Mouse (Mus musculus): ENCODE measurements around the gene Arpc1b. TPM values are rescaled to one million over a fixed set of nuclear protein-coding genes. Genes with fewer than 3 reads are reported as not detected.

Gene Arpc1b
- total RNA-seq, 2 experiments from 2014 or later = 23.0 to 25.1 TPM

GRCm38 (mm10) chr5:145140611-145141010 lies 26.6 kb downstream of the Arpc1b start:
- intact Hi-C loops (cut with DNase I) = loop anchor here (2.0 kb wide), 1 partner anchor 26 kb away; the partner anchor contains the start of genes Cpsf4 and Ptcd1
- DNase-seq (ENCODE audit: low spot score in 2 of 2) = no peak

GRCm38 (mm10) chr5:145147748-145148147 lies 33.7 kb downstream of the Arpc1b start:
- intact Hi-C loops (cut with DNase I) = no loop called here
- DNase-seq (ENCODE audit: low spot score in 2 of 2) = no peak

GRCm38 (mm10) chr5:145149294-145149693 lies 35.3 kb downstream of the Arpc1b start:
- intact Hi-C loops (cut with DNase I) = no loop called here
- DNase-seq (ENCODE audit: low spot score in 2 of 2) = no peak

- intact Hi-C loops (cut with DNase I) = no loop called here
- no peak for DNase-seq (ENCODE audit: low spot score in 2 of 2)
These were observed 38.7 kb downstream of the Arpc1b start for GRCm38 (mm10) chr5:145152690-145153089.

- DNase-seq (ENCODE audit: low spot score in 2 of 2) = no peak
- intact Hi-C loops (cut with DNase I) = no loop called here
These were observed 47.3 kb downstream of the Arpc1b start for GRCm38 (mm10) chr5:145161361-145161760.

- DNase-seq (ENCODE audit: low spot score in 2 of 2) = no peak
- intact Hi-C loops (cut with DNase I) = no loop called here
These were observed 50.7 kb downstream of the Arpc1b start for GRCm38 (mm10) chr5:145164710-145165109.

GRCm38 (mm10) chr5:145165184-145165583 lies 51.2 kb downstream of the Arpc1b start:
- DNase-seq (ENCODE audit: low spot score in 2 of 2) = no peak
- intact Hi-C loops (cut with DNase I) = no loop called here

- peak; percentile 99 for DNase-seq (ENCODE audit: low spot score in 2 of 2)
- intact Hi-C loops (cut with DNase I) = loop anchor here (2.0 kb wide), 2 partner anchors 24 to 26 kb away; partner anchors contain the start of genes Bud31 and Pdap1
These were observed 52.7 kb downstream of the Arpc1b start, which contains the start of the genes Ptcd1 and Cpsf4 for GRCm38 (mm10) chr5:145166536-145167305. Gene Ptcd1 (minus strand): TSS chr5:145167108. Gene Cpsf4 (plus strand): TSS chr5:145167213.

GRCm38 (mm10) chr5:145167306-145167661 lies 53.3 kb downstream of the Arpc1b start:
- intact Hi-C loops (cut with DNase I) = loop anchor here (2.0 kb wide), 2 partner anchors 24 to 26 kb away; partner anchors contain the start of genes Bud31 and Pdap1
- DNase-seq (ENCODE audit: low spot score in 2 of 2) = no peak

GRCm38 (mm10) chr5:145178461-145178980 lies 64.5 kb downstream of the Arpc1b start:
- DNase-seq (ENCODE audit: low spot score in 2 of 2) = no peak
- intact Hi-C loops (cut with DNase I) = no loop called here

Other genes with a start within 250 kb of the Arpc1b start
- gene Smurf1, start 148.4 kb upstream of the Arpc1b start, total RNA-seq (2021) = 10 to 100 TPM; 33.2 to 36.9 TPM
- gene Gm4871, start 81.5 kb upstream of the Arpc1b start, total RNA-seq (2021) = not detected
- gene 1700018F24Rik, start 71.2 kb upstream of the Arpc1b start, total RNA-seq (2021) = not detected
- gene Arpc1a, start 30.4 kb upstream of the Arpc1b start, total RNA-seq (2021) = 100 to 1,000 TPM; 203 to 205 TPM
- not detected for gene Kpna7, start 30.2 kb upstream of the Arpc1b start, total RNA-seq (2021)
- 10 to 100 TPM; 89.7 to 91.5 TPM for gene Pdap1, start 26.0 kb downstream of the Arpc1b start, total RNA-seq (2021)
- gene Bud31, start 26.1 kb downstream of the Arpc1b start, total RNA-seq (2021) = 10 to 100 TPM; 81.0 to 85.3 TPM
- gene Ptcd1, start 52.9 kb downstream of the Arpc1b start, total RNA-seq (2021) = 10 to 100 TPM; 18.8 to 19.8 TPM
- 10 to 100 TPM; 21.4 to 21.7 TPM for gene Cpsf4, start 53.0 kb downstream of the Arpc1b start, total RNA-seq (2021)
- 100 to 1,000 TPM; 262 to 266 TPM for gene Atp5j2, start 77.8 kb downstream of the Arpc1b start, total RNA-seq (2021)
- gene Zkscan14, start 87.7 kb downstream of the Arpc1b start, total RNA-seq (2021) = 10 to 100 TPM; 11.5 to 12.6 TPM
- gene Zkscan5, start 90.3 kb downstream of the Arpc1b start, total RNA-seq (2021) = 10 to 100 TPM; 10.2 to 11.7 TPM
- gene Zfp655, start 117.5 kb downstream of the Arpc1b start, total RNA-seq (2021) = 10 to 100 TPM; 29.9 to 32.5 TPM
- 10 to 100 TPM; 17.2 to 19.1 TPM for gene Zscan25, start 166.3 kb downstream of the Arpc1b start, total RNA-seq (2021)
- not detected for gene Cyp3a57, start 231.1 kb downstream of the Arpc1b start, total RNA-seq (2021)

Data from left cerebral cortex, postnatal 25 days (tissue).